In the genomic region with DNA sequence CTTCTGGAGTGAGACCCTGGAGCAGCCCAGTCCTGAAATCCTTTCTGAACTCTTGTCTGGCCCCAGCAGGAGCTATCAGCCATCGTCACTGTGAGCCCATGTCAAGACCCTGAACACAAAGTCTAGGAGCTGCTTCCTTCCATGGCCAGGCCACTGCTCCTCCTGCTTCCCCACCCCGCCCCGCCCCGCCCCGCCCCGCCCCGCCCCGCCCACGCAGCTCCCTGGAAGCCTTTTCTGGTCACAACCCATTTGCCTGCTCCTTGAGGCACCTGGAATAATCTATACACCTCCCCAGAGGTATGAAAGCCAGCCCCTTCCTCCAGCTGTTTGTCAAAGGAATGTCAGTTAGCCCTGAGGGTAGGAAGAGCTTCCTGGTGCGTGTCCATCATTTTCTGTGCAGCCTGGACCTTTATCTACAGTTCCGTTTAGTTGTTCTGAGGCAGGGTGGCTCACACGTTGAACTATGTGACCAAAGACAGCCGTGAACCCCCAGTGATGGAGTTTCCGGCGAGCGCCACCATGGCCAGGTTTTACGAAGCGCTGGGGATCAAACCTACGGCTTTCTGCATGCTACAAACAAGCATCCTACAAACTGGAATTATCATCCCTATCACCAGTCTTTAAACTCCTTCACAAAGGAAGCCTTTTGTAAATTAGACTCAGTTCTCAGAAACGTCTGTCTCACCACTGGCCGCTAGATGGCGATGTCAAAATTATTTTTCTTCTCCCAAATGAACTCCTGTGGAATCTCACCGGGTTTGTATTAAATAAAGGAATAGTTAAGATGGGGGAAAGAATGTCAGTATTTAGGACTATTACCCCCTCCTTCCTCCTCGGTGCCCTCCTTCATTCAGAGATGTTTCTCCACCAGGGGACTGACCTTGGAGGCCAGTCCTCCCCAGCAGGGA, we compare ENCODE assay signal across 7 mouse cellular contexts. TPM values are rescaled to one million over a fixed set of nuclear protein-coding genes. Genes with fewer than 3 reads are reported as not detected.
DNase-seq lines count a peak whose midpoint lies in the region; ATAC-seq and TF ChIP-seq lines count a peak whose summit lies in the region.
"Not testable (repeated sequence)": the region's sequence is repeated elsewhere in the genome, so short reads cannot be mapped to it uniquely, and the experiment has no call there.

No protein-coding gene starts in this region.

- 5% methylated on average over 21 of the region's 24 CpGs for WGBS in embryonic facial prominence, embryonic 14.5 days
- WGBS in heart, embryonic 13.5 days = 6% methylated on average over 22 of the region's 24 CpGs
- WGBS in intestine, postnatal 0 days = 11% methylated on average over 24 of the region's 24 CpGs
- 8% methylated on average over 24 of the region's 24 CpGs for WGBS in limb, embryonic 11.5 days
- 13% methylated on average over 24 of the region's 24 CpGs for WGBS in neural tube, embryonic 13.5 days

- DNase-seq in adrenal gland, postnatal 36 days = peak; percentile 9 to 33
- peak; percentile 59 for DNase-seq in embryonic facial prominence, embryonic 14.5 days (ENCODE audit: low spot score)
- DNase-seq in limb, embryonic 11.5 days (ENCODE audit: low spot score) = peak; percentile 63
- peak; percentile 55 for DNase-seq in lung, postnatal 36 days

- not testable (repeated sequence) for H3K4me1 ChIP-seq in embryonic facial prominence, embryonic 14.5 days (ENCODE audit: control insufficient read depth, insufficient read depth, low read length); intestine, postnatal 0 days (replicated peaks; ENCODE audit: control insufficient read depth, insufficient read depth, low read length); limb, embryonic 11.5 days (ENCODE audit: control insufficient read depth, insufficient read depth, low read length); neural tube, embryonic 13.5 days (replicated peaks)
- peaks cover 12% of the 10 kb centered on the region; the same call in 1 of the 2 replicates for H3K4me1 ChIP-seq in heart, embryonic 13.5 days

- not testable (repeated sequence) for H3K36me3 ChIP-seq in embryonic facial prominence, embryonic 14.5 days (ENCODE audit: control insufficient read depth, insufficient read depth, low read length); heart, embryonic 13.5 days; intestine, postnatal 0 days (ENCODE audit: control insufficient read depth, insufficient read depth); limb, embryonic 11.5 days (ENCODE audit: control insufficient read depth, insufficient read depth, low read length); neural tube, embryonic 13.5 days

- ATAC-seq in embryonic facial prominence, embryonic 14.5 days (ENCODE audit: low read depth); heart, embryonic 13.5 days (ENCODE audit: extremely low read depth, insufficient number of reproducible peaks, low FRiP score, low TSS enrichment); intestine, postnatal 0 days; limb, embryonic 11.5 days (ENCODE audit: insufficient number of reproducible peaks, low FRiP score, low TSS enrichment, low read depth); neural tube, embryonic 13.5 days (ENCODE audit: low read depth): not testable (repeated sequence)

- H3K4me2 ChIP-seq in embryonic facial prominence, embryonic 14.5 days (ENCODE audit: low read depth, low read length) = peak overlapping the region; percentile 49
- H3K4me2 ChIP-seq in heart, embryonic 13.5 days = peak overlapping the region; percentile 57
- H3K4me2 ChIP-seq in intestine, postnatal 0 days (replicated peaks; ENCODE audit: low read depth) = peak overlapping the region; percentile 54
- H3K4me2 ChIP-seq in limb, embryonic 11.5 days (ENCODE audit: low read depth, severe bottlenecking) = peak overlapping the region; percentile 31; the same call in 1 of the 2 replicates
- H3K4me2 ChIP-seq in neural tube, embryonic 13.5 days = peak overlapping the region; percentile 39

- H3K27ac ChIP-seq in embryonic facial prominence, embryonic 14.5 days (replicated peaks; ENCODE audit: low read depth, low read length); heart, embryonic 13.5 days (replicated peaks); intestine, postnatal 0 days (ENCODE audit: low read depth, low read length); limb, embryonic 11.5 days (replicated peaks; ENCODE audit: low read depth, low read length); neural tube, embryonic 13.5 days (replicated peaks): not testable (repeated sequence)

- not testable (repeated sequence) for H3K9ac ChIP-seq in embryonic facial prominence, embryonic 14.5 days (ENCODE audit: low read depth, low read length); intestine, postnatal 0 days (ENCODE audit: low read depth, low read length); limb, embryonic 11.5 days (ENCODE audit: low read length); neural tube, embryonic 13.5 days
- H3K9ac ChIP-seq in heart, embryonic 13.5 days = peak overlapping the region; percentile 37; the same call in 1 of the 2 replicates

- H3K9me3 ChIP-seq in embryonic facial prominence, embryonic 14.5 days (ENCODE audit: control insufficient read depth, low read length); heart, embryonic 13.5 days; intestine, postnatal 0 days (ENCODE audit: control insufficient read depth); limb, embryonic 11.5 days (ENCODE audit: control insufficient read depth, low read length); neural tube, embryonic 13.5 days: not testable (repeated sequence)

- H3K27me3 ChIP-seq in embryonic facial prominence, embryonic 14.5 days (replicated peaks; ENCODE audit: control insufficient read depth, insufficient read depth, low read length); heart, embryonic 13.5 days (replicated peaks); intestine, postnatal 0 days (replicated peaks; ENCODE audit: control insufficient read depth, insufficient read depth, low read length); limb, embryonic 11.5 days (ENCODE audit: control insufficient read depth, insufficient read depth, low read length); neural tube, embryonic 13.5 days: not testable (repeated sequence)

- peak overlapping the region; percentile 15; the same call in 1 of the 2 replicates for H3K4me3 ChIP-seq in embryonic facial prominence, embryonic 14.5 days (ENCODE audit: low read depth, low read length)
- peak overlapping the region; percentile 29 for H3K4me3 ChIP-seq in heart, embryonic 13.5 days
- H3K4me3 ChIP-seq in intestine, postnatal 0 days (ENCODE audit: low read depth, low read length); limb, embryonic 11.5 days (ENCODE audit: low read depth, low read length); neural tube, embryonic 13.5 days: not testable (repeated sequence)

- TF ChIP-seq CTCF in intestine, postnatal 0 days (IDR thresholded peaks at IDR 0.05; ENCODE audit: low read depth) = peak; percentile 58

RNA-seq across cellular contexts. Expression of a gene that starts 10.2 kb away (rescaled TPM):
- total RNA-seq in adrenal gland, postnatal 36 days (2021) = 10 to 100 TPM; 44.1 to 61.4 TPM
- 43.0 and 46.2 TPM in 2 replicates for polyA plus RNA-seq in embryonic facial prominence, embryonic 14.5 days (2014; fragmentation: Nextera tagmentation; extraction: Ambion mirVana)
- 47.9 and 49.9 TPM in 2 replicates for polyA plus RNA-seq in heart, embryonic 13.5 days (2015; fragmentation: Nextera tagmentation; extraction: Ambion mirVana)
- 12.1 and 12.4 TPM in 2 replicates for polyA plus RNA-seq in intestine, postnatal 0 days (2015; fragmentation: Nextera tagmentation; extraction: Ambion mirVana)
- 22.4 and 24.0 TPM in 2 replicates for polyA plus RNA-seq in limb, embryonic 11.5 days (2014; fragmentation: Nextera tagmentation; extraction: Ambion mirVana)
- 18.1 and 18.9 TPM in 2 replicates for polyA plus RNA-seq in neural tube, embryonic 13.5 days (2015; fragmentation: Nextera tagmentation; extraction: Ambion mirVana)
